Mouse (Mus musculus) CD4-positive, CD25-positive, alpha-beta regulatory T cell, adult 4 months (primary cell): Measurements from ENCODE around the gene Colgalt2. TPM values are rescaled to one million over a fixed set of nuclear protein-coding genes. Genes with fewer than 3 reads are reported as not detected.
"Not testable (repeated sequence)": the region's sequence is repeated elsewhere in the genome, so short reads cannot be mapped to it uniquely, and the experiment has no call there.

ENCODE experiments used
- ATAC-seq: one replicate; pipeline ENCODE4 v1.8.0; 2017
- polyA plus RNA-seq, 2 experiments: library from polyadenylated mRNA; unstranded; fragments of 100-300 nt; shearing (Covaris generic); gene quantifications; one replicate each; pipeline ENCODE4 v1.2.1; 2017

Colgalt2 gene
- not detected for polyA plus RNA-seq

DNA sequence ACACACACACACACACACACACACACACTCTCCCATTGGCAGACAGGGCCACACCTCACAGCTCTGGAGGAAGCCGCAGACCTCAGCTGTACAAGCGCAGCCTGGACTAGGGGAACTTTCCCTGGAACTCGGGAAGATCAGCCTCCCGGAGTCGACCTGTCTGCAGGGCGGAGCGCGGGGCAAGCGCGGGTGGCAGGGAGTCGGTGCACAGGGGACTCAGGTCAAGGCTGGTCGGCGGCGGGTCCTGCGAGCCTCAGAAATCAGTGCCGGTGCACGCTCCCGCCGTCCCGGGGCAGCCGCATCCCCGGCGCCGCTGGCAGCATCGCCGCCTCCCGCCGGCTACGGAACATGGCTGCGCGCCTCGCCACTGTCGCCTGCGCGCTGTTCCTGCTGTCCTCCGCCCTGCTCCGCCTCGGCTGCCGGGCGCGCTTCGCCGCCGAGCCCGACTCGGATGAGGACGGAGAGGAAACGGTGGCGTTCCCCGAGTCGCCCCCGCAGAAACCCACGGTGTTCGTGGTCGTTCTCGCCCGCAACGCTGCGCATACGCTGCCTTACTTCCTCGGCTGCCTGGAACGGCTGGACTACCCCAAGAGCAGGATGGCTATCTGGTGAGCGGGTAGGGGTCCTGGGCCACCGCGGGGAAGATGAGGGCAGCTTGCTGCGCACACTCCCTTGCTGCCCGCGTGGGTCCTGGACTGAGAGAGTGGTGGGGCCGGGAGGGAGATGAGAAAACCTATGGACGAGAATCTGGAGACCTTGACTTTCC lies at the start of gene Colgalt2:
Colgalt2 (plus strand) TSS at position 41 of the 766 bp plus-strand sequence.
- ATAC-seq: peak; percentile 66

DNA sequence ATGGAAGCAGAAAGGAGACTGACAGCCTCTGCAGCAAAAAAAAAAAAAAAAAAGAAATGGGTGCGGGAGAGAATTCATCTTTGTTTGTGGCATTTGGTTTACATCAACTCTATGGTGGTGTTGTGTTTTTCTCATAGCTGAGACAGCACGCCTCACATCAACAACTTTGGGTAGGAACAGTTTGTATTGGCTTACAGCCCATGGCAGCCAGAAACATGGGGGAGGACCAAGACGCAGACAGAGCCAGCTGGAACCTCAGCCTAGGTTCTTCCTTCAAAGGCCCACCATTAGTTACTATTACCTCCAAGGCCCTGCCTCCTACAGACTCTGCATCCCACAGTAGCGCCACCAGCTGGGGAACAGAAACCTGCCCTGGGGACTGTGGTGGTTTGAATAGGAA lies 42.9 kb upstream of the Colgalt2 start:
- no peak for ATAC-seq

DNA sequence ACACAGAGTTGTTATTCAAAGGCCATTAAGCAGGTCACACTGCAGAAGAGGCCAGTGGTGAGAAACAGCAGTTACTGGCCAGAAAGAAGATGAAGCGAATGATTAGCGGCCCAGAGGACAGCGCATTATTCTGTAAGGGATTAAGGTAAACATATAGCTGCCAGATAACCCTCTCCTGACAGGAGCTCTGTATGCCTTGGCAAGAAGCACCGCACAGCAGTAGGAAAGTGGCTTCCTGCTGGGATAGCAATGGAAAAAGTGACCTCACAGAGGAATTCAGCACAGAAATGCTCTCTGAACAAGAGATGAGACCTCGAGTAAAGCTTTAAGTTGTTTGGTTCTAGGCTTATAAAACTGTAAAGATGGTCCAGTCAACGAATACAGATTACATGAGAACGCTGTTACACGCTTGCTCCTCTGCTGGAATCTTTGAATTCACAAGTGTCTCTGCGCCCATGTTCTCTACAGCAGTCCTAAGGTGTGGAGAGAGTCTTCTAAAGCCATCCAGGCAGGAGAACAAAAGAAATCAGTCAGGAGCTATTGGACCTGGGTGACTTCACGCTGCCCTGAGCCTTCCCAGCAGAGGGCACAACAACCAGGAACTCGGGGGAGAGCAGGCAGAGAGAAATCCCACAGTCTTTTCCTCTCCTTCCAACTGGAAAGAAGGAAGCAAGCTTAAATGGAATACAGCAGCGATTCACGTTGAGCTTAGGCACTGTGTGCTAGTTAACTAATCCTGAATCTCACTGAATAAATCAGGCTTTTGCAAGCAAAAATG lies 31.1 kb upstream of the Colgalt2 start:
- ATAC-seq: no peak

GRCm38 (mm10) chr1:152369139-152369538 lies 30.5 kb upstream of the Colgalt2 start:
- peak; percentile 96 for ATAC-seq

DNA sequence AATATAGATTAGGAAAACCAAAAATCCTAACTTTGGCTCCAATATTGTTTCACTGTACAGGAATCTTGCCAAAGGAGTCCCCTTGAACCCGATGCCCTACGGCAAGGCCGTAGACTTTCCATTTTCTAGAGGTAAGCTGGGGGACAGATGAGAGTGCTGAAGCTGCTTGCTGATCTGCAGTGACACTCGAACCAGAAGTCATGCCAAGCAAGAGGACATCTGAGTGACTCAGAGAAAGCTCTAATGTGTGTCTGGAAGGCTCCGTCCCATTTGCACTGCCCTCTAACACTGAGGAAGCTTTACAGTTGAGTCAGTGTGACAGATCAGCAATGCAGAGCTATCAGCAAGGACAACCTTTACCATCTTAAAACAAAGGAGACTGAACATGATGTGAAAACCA lies 21.3 kb upstream of the Colgalt2 start:
- ATAC-seq: no peak

DNA sequence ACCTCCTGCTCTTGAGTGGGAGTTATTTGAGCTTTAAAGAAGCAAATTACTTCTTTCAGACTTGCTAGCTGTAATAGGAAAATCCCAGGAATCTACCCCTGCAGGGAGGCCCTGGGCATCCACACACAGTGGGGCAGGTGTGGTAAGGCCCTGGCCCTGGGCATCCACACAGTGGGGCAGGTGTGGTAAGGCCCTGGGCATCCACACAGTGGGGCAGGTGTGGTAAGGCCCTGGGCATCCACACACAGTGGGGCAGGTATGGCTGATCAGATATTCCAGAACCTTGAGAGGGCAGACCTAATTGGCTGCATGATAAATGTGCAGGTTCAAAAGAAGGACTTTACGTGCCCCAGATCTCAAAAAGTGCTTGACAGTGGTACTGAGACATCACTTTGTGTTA lies 15.0 kb upstream of the Colgalt2 start:
- ATAC-seq: no peak

DNA sequence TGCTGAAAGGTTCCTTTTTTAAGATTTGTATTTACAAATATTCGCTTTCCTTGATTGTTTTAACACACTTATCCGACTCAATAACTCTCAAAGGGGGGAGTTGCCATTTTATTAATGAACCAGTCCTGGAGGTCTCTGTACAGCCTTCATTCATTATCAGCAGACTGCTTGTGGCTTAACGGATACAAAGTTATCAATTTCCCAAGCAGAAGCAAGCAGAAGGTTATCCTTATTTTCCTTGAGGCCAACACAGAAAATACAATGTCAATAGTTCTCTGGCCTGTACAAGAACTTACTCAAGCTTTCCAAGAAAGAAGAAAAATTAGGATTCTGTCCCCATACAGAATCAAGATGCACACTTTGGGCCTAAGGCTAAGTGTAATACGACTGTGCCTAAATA lies 13.9 kb upstream of the Colgalt2 start:
- not testable (repeated sequence) for ATAC-seq

DNA sequence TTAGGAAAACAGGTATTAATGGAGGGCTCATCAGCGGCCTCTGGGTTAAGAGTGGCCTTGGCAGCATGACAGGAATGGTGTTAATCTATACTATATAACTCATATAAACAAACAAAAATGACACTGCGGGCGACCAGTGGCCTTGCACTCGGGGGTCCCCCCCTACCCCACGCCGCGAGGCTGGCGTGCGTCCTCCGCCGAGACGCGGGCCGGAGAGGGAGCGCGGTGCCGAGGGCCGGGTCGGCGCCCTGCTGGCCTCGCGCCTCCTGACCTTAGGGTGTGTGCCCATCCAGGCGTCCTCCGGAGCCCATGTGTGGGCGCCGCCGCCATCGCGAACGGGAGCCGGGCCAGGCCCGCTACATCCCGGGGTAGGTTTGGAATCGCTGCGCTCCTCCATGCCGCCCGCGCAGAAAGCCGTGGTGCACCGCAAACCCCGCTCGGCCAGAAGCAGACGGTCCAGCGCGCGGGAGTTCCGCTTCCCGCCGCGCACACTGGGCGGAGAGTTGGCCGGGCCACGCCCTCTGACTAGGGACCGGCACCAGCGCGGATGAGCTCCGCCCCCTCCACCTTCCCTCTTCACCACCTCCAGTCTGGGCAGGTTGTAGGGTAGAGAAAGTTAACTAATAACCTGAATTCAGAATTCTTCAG lies 13.3 kb upstream of the Colgalt2 start, which contains the start of gene Tsen15:
Tsen15 (minus strand) TSS at position 501 of the 648 bp plus-strand sequence.
- ATAC-seq: peak; percentile 96

GRCm38 (mm10) chr1:152389271-152389670 lies 10.4 kb upstream of the Colgalt2 start:
- ATAC-seq: no peak

- no peak for ATAC-seq
Observed at GRCm38 (mm10) chr1:152394137-152394536, 5.5 kb upstream of the Colgalt2 start.

GRCm38 (mm10) chr1:152394956-152395515 lies 4.6 kb upstream of the Colgalt2 start:
- ATAC-seq: no peak

DNA sequence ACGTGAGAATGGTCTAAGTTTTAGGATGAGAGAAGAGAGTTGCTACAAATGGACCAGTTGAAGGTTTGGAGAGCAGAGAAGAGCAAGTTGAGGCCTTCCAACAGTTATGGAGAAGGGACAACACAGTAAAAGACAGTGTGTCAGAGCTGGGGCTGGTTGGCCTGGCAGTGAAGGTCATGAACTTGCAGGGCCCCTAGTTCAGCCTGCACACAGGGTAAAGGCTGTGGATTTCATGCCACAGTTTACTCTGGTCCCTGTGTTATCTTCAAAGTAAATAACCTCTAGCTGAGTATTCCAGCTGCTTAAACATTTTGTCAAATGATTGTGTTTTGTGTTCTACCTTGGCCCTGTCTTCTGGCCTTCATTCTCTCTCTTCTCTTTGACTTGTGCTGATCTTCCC lies 922 bp upstream of the Colgalt2 start:
- no peak for ATAC-seq

GRCm38 (mm10) chr1:152400556-152401540 lies 1.2 kb downstream of the Colgalt2 start:
- no peak for ATAC-seq

- no peak for ATAC-seq
Observed at GRCm38 (mm10) chr1:152407021-152407946, 7.7 kb downstream of the Colgalt2 start.

DNA sequence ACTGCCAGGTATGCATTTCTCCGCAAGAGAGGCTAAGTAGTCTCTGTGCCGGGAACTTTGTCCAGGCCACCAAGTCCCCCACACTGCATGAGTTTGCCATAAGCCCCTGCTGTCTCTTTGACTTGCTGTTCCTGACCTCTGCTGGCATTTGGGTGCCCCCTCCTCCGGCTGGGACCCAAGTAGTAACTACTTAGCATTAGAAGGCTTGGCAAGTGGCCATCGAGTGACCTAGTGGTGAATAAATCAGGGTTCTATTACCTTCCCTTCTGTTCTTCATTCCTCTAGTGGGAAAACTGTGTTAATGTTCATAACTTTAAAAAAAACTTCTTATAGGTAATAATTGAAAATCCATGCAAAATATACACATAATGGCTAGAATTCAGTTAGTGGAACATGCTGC lies 9.7 kb downstream of the Colgalt2 start:
- no peak for ATAC-seq

- ATAC-seq: no peak
Observed at GRCm38 (mm10) chr1:152410657-152411056, 11.0 kb downstream of the Colgalt2 start.

DNA sequence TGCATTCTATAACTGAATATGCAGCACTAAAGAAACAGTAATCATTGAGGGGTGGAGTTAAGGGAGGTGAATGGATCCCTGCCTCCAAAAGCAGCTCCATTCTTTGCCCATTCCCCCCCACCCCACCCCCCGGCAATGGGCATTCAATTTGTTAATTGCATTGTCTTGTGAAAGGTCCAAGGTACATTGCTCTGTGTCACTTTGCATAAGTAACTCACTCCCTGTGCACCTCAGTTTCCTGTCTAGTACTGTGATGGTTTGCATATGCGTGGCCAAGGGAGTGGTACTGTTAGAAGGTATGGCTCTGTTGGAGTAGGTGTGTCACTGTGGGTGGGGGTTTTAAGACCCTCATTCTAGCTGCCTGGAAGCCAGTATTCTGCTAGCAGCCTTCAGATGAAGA lies 13.5 kb downstream of the Colgalt2 start:
- ATAC-seq: no peak

DNA sequence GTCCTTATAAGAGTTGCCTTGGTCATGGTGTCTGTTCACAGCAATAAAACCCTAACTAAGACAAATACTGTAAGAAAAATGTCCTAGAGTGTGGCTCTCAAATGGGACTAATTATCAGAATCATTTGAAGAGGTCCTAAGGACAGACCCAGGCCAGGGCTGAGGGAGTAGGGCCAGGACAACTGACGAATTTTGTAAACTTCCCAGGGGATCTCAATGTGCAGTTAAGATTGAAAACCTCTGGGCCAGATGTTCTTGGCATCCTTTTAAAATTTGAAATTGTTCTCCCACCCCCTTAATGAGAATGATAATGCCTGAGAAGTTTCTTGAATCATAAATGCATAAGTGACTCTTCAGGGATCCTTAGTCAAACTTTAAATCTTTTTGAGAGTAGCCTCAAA lies 14.3 kb downstream of the Colgalt2 start:
- no peak for ATAC-seq

DNA sequence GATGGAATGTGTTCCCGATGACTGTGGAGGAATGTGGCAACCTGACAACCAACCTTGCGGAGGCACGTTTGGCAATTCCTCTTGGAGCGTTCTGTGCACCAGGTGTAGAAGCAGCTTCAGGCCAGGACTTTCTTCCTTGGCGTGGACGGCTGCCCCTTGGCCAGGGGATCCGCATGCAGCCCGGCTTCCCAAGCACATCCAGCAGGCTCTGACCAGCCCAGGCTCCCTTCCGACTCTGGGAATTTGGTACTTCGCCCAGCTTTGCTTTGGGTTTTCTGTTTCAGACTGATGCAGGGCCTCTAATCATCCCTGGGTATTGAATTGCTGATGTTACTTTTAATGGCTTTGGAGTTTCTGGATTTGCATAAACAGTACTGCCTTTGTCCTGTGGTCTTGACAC lies 14.8 kb downstream of the Colgalt2 start:
- no peak for ATAC-seq

DNA sequence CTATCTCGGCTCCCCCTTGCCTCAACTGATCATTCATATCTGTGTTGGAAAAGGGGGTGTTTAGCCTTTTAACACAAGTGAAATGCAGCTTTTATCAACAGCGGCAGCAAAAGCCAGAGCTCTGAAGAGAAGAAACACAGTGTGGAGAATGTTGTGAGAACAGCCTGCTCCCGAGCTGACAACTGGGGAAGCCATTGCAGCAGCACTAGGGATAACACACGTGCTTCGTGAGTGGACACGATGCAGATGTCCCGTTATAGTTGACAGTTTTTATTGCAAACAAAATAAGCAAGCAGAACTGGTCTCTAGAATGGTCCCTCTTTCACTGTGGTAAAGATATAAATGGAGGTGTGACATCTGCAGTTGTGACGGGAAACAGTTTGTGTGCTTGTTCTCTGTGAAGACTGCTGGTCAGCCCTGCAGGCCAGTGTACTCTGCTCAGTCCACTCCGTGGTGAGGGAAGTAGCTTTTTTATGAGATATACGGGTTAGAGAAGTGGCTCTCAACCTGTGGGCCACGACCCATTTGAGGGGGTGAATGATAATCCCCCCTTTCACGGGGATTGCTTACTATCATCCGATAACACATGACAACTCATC lies 16.8 kb downstream of the Colgalt2 start:
- ATAC-seq: no peak
